Mouse (Mus musculus): Measurements from ENCODE around the gene Srpk3.

Gene Srpk3

DNA sequence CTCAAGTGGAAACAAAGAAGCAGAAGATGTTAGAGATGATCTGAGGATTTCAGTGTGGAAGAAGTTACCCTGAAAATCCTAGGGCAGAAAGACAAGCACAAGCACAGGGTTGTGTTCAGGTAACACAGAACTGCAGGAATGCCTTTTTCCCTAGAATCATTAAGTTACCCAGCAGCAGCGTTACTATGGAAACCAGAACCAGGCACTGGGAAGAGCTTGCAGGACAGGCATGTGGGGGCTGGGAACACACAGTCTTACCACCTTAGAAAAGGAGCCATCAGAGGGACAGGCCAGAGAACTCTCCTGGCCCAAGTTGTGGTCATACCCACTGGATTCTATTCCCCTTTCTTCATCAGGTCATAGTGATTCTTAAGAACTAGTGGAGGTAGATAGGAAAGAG, 31.6 kb downstream of the Srpk3 start:
- no peak for DNase-seq

DNA sequence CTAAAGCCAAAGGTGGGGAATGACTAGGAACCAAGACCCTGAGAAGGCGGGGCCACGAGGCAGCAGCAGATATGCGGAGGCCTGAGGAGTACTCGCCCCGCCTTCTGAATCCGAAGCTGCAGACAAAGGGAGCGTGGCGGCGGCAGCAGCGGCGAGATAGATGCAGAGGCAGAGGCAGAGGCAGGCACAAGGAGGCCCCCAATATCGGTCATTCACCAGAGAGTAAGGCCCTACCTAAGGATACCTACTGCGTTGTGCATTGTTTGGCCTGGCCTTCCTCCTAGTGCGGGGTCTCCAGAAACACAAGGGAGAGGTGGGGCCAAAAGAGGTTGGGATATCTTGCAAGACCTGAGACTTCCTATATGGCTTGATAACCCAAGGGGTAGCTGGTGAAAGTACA, 40.9 kb downstream of the Srpk3 start:
- DNase-seq: no peak

- no peak for DNase-seq
Observed at GRCm38 (mm10) chrX:73816596-73817314, 42.5 kb downstream of the Srpk3 start.

DNA sequence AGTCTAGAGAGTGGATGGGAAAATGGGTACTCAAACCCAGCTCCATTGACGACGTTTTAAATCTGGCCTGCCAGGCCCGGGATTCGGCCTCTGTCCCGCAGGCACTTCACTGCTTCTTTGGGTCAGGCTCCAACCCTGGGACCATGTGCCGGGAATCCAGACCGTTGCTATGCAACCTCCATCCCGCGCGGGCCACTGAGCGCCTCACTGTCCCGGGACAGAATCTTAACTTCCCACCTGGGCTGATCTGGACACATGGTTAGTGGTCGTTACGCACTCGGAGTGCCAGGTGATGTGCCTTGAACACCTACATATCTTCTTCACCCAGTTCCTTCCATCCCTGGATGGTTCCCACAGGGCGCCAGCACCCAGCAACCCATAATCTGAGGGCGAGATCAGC, 49.5 kb downstream of the Srpk3 start:
- DNase-seq: peak; percentile 7 to 11

DNA sequence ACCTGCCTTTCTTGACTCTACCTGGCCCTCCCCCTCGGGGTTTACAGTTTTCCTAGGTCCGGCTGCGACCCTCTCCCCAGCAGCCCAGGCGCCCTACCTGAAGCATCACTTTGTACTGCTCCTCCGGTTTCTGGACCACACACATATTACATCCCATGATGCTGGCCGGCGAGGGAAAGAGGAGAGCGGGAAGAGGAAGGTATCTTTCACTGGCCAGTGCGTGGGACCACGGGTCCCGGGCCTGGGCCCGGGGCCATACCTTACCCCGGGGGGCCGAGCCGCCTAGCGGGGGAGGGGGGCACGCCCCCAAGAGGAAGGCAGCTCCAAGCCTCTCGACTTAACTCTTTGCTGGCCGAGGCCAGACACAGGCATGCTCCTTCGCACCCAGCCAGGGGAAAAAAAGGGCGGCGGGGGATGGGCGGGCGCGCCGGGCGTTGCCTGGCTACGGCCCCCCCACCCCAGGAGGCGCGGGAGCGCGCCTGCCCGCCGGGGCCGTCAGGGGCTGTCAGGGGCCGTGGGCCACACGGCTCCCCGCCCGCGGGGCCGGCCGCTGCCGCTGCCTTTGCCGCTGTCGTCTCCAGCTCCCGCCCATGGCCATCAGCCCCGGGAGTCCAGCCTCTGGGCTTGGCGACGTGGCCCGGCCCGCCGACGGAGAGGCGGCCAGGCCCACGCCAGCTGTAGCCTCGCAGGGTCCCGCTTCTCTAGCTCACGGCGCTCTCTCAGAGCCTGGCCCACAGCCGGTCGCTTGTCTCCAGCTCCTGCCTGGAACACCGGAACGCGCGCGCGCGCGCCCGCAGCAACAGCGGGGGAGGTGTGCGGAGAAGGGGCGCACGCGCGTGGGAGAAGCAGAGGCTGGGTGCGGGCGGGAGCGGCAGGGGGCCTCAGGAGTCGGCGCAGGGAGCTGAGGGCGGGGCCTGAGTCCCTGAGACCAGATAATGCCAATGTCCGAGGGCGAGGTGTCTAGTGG, 50.3 kb downstream of the Srpk3 start, which contains the start of gene Pdzd4:
Pdzd4 (minus strand) TSS at position 785 of the 967 bp plus-strand sequence.
- peak; percentile 67 to 80 for DNase-seq

Data from cerebellum, postnatal 36 days (tissue).